Mouse (Mus musculus): Measurements from ENCODE around the gene Fktn. TPM values are rescaled to one million over a fixed set of nuclear protein-coding genes. Genes with fewer than 3 reads are reported as not detected.

Fktn gene
- total and polyA plus RNA-seq, 2 experiments from 2014 or later = 13.2 to 15.2 TPM

- H3K36me3 ChIP-seq (ENCODE audit: insufficient read depth, low read length) = no peaks in the 10 kb centered on the region
- ATAC-seq = peak; percentile 92
- H3K4me1 ChIP-seq (ENCODE audit: insufficient read depth, low read length) = no peaks in the 10 kb centered on the region
- DNase-seq (ENCODE audit: low spot score) = peak; percentile 90
- H3K4me3 ChIP-seq (ENCODE audit: low read length) = peak within 1 kb of the TSS; percentile 89
- H3K27ac ChIP-seq = peak within 1 kb of the TSS; percentile 80
- H3K9me3 ChIP-seq (ENCODE audit: low read length) = no peaks in the 10 kb centered on the region
- under 1% methylated on average over 51 of the region's 55 CpGs for WGBS
- TF ChIP-seq CTCF (IDR thresholded peaks at IDR 0.05; ENCODE audit: low read depth) = peak; percentile 59
- peak within 1 kb of the TSS; percentile 77 for H3K9ac ChIP-seq (replicated peaks; ENCODE audit: low read length)
- H3K4me2 ChIP-seq (ENCODE audit: low read depth, low read length) = peak within 1 kb of the TSS; percentile 74
- H3K27me3 ChIP-seq (ENCODE audit: insufficient read depth, low read length) = no peaks in the 10 kb centered on the region
Measured at GRCm38 (mm10) chr4:53825821-53826605, 112.2 kb downstream of the Fktn start, which contains the start of gene Tmem38b. Tmem38b (plus strand) TSS chr4:53826045.

GRCm38 (mm10) chr4:53826641-53827248 is 112.9 kb downstream of the Fktn start:
- DNase-seq (ENCODE audit: low spot score) (no peak), ATAC-seq (no peak)
- Histone ChIP-seq H3K9me3 (ENCODE audit: low read length) (no peaks in the 10 kb centered on the region), H3K36me3 (ENCODE audit: insufficient read depth, low read length) (no peaks in the 10 kb centered on the region), H3K4me1 (ENCODE audit: insufficient read depth, low read length) (no peaks in the 10 kb centered on the region), H3K4me3 (ENCODE audit: low read length) (peak overlapping the region; percentile 89), H3K27ac (peak overlapping the region; percentile 80; the same call in 1 of the 2 replicates), H3K9ac (replicated peaks; ENCODE audit: low read length) (peak overlapping the region; percentile 77; the same call in 1 of the 2 replicates), H3K4me2 (ENCODE audit: low read depth, low read length) (peak overlapping the region; percentile 74), H3K27me3 (ENCODE audit: insufficient read depth, low read length) (no peaks in the 10 kb centered on the region)
- no peak for TF ChIP-seq CTCF (IDR thresholded peaks at IDR 0.05; ENCODE audit: low read depth)
- WGBS = 11% methylated on average over 11 of the region's 11 CpGs

Other genes starting within 250 kb of the Fktn start
- 21.4 and 23.0 TPM in 2 replicates for gene Fsd1l, start 82.5 kb upstream of the Fktn start, total RNA-seq (2014; rRNA removed)
- 22.1 and 22.6 TPM in 2 replicates for gene Fsd1l, start 82.5 kb upstream of the Fktn start, polyA plus RNA-seq (2015; fragmentation: Nextera tagmentation; extraction: Ambion mirVana)
- 0.42 TPM in 1 of 2 replicates, not detected in the other for gene Tal2, start 65.7 kb downstream of the Fktn start, total RNA-seq (2014; rRNA removed)
- gene Tal2, start 65.7 kb downstream of the Fktn start, polyA plus RNA-seq (2015; fragmentation: Nextera tagmentation; extraction: Ambion mirVana) = 0.16 TPM in 1 of 2 replicates, not detected in the other
- 3.3 and 3.6 TPM in 2 replicates for gene Tmem38b, start 112.0 kb downstream of the Fktn start, total RNA-seq (2014; rRNA removed)
- gene Tmem38b, start 112.0 kb downstream of the Fktn start, polyA plus RNA-seq (2015; fragmentation: Nextera tagmentation; extraction: Ambion mirVana) = 6.2 and 7.0 TPM in 2 replicates